Mouse (Mus musculus): ENCODE measurements at regions not wholly inside any gene's neighbourhood (a gene's known extent, or its start where the extent isn't known, plus 50 kb on each side); places are given as distances from the start of the nearest gene placed in this dataset.
A peak's percentile ranks its signal among the peaks of the same experiment; 100 is the strongest.
"Not testable (repeated sequence)": the region's sequence is repeated elsewhere in the genome, so short reads cannot be mapped to it uniquely, and the experiment has no call there.

GRCm38 (mm10) chr17:84844950-84845349 lies 54.4 kb upstream of the Lrpprc start:
- DNase-seq = peak; percentile 88

- DNase-seq = no peak
Measured at GRCm38 (mm10) chr17:84846141-84846540, 55.6 kb upstream of the Lrpprc start.

GRCm38 (mm10) chr17:84848385-84849030 lies 57.9 kb upstream of the Lrpprc start:
- DNase-seq = no peak

GRCm38 (mm10) chr17:84849031-84849405 lies 58.4 kb upstream of the Lrpprc start:
- no peak for DNase-seq

GRCm38 (mm10) chr17:84850464-84850863 lies 59.9 kb upstream of the Lrpprc start:
- no peak for DNase-seq

GRCm38 (mm10) chr17:84850893-84851292 lies 60.3 kb upstream of the Lrpprc start:
- DNase-seq = no peak

GRCm38 (mm10) chr17:84856971-84857370 lies 66.4 kb upstream of the Lrpprc start:
- DNase-seq = no peak

- peak; percentile 74 for DNase-seq
Measured at GRCm38 (mm10) chr17:84858830-84859229, 68.2 kb upstream of the Lrpprc start.

GRCm38 (mm10) chr17:84859916-84860315 lies 69.3 kb upstream of the Lrpprc start:
- peak; percentile 81 for DNase-seq

- no peak for DNase-seq
Measured at GRCm38 (mm10) chr17:84860835-84861234, 70.2 kb upstream of the Lrpprc start.

- DNase-seq = not testable (repeated sequence)
Measured at GRCm38 (mm10) chr17:84864231-84864630, 73.6 kb upstream of the Lrpprc start.

- no peak for DNase-seq
Measured at GRCm38 (mm10) chr17:84865158-84865557, 74.6 kb upstream of the Lrpprc start.

- DNase-seq = no peak
Measured at GRCm38 (mm10) chr17:84865566-84865965, 75.0 kb upstream of the Lrpprc start.

GRCm38 (mm10) chr17:84869074-84869722 lies 78.6 kb upstream of the Lrpprc start:
- no peak for DNase-seq

- DNase-seq = no peak
Measured at GRCm38 (mm10) chr17:84873554-84873953, 83.0 kb upstream of the Lrpprc start.

- DNase-seq = no peak
Measured at GRCm38 (mm10) chr17:84874494-84874893, 82.0 kb upstream of the Ppm1b start.

GRCm38 (mm10) chr17:84875031-84875430 lies 81.5 kb upstream of the Ppm1b start:
- DNase-seq = no peak

- DNase-seq = no peak
Measured at GRCm38 (mm10) chr17:84876037-84876436, 80.5 kb upstream of the Ppm1b start.

- no peak for DNase-seq
Measured at GRCm38 (mm10) chr17:84877176-84877863, 79.2 kb upstream of the Ppm1b start.

- peak; percentile 78 for DNase-seq
Measured at GRCm38 (mm10) chr17:84877864-84878224, 78.7 kb upstream of the Ppm1b start.

- DNase-seq = no peak
Measured at GRCm38 (mm10) chr17:84878316-84878715, 78.2 kb upstream of the Ppm1b start.

- DNase-seq = no peak
Measured at GRCm38 (mm10) chr17:84879146-84879545, 77.4 kb upstream of the Ppm1b start.

- no peak for DNase-seq
Measured at GRCm38 (mm10) chr17:84880946-84881345, 75.6 kb upstream of the Ppm1b start.

GRCm38 (mm10) chr17:84888525-84888924 lies 68.0 kb upstream of the Ppm1b start:
- peak; percentile 44 for DNase-seq
